Mouse (Mus musculus): ENCODE results near the gene Nxnl2. TPM values are rescaled to one million over a fixed set of nuclear protein-coding genes. Genes with fewer than 3 reads are reported as not detected.
A peak's percentile ranks its signal among the peaks of the same experiment; 100 is the strongest.

Nxnl2 gene
- polyA plus RNA-seq, 1 experiment from 2014 or later: 0.72 TPM

DNA sequence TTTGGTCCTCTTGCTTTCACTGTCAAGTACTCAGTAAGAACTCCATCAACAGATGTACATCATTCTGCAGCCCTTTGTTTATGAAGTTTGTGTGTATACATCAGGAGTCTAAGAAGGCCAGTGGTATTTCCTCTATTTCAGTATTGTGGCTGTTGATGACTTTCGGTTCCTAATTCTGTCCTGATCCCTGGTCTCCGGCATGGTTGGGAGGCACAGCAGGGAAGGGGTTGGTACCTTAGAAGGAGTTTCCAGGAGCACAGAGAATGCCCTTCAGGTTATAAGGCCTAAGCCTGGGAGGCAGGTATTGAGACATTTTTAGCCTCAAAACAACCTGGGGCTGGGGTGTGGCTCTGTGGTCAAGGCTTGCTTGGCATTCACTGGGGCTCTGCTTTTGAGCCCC is 9.2 kb upstream of the Nxnl2 start:
- ATAC-seq (replicated peaks; ENCODE audit: low FRiP score) (no peak), DNase-seq (ENCODE audit: low spot score) (no peak)
- Histone ChIP-seq H3K36me3 (ENCODE audit: control insufficient read depth, insufficient read depth, low read length) (no peaks in the 10 kb centered on the region; the same call in 1 of the 2 replicates), H3K27ac (ENCODE audit: low read depth, low read length) (no peak overlapping the region), H3K4me1 (replicated peaks; ENCODE audit: control insufficient read depth, insufficient read depth, low read length) (no peaks in the 10 kb centered on the region), H3K9me3 (ENCODE audit: control insufficient read depth, low read length) (no peaks in the 10 kb centered on the region), H3K4me2 (ENCODE audit: low read depth, low read length, severe bottlenecking) (no peak overlapping the region), H3K27me3 (ENCODE audit: control insufficient read depth, insufficient read depth, low read length) (no peaks in the 10 kb centered on the region), H3K4me3 (ENCODE audit: low read depth, low read length) (no peak overlapping the region), H3K9ac (ENCODE audit: low read length) (no peak overlapping the region)
- 92% methylated on average over 2 of the region's 2 CpGs for WGBS

GRCm38 (mm10) chr13:51162246-51162645 is 8.6 kb upstream of the Nxnl2 start:
- no peaks in the 10 kb centered on the region; the same call in 1 of the 2 replicates for H3K36me3 ChIP-seq (ENCODE audit: control insufficient read depth, insufficient read depth, low read length)
- H3K4me2 ChIP-seq (ENCODE audit: low read depth, low read length, severe bottlenecking): no peak overlapping the region
- 89% methylated on average over 6 of the region's 6 CpGs for WGBS
- DNase-seq (ENCODE audit: low spot score): no peak
- H3K27ac ChIP-seq (ENCODE audit: low read depth, low read length): no peak overlapping the region
- ATAC-seq (replicated peaks; ENCODE audit: low FRiP score): no peak
- H3K27me3 ChIP-seq (ENCODE audit: control insufficient read depth, insufficient read depth, low read length): no peaks in the 10 kb centered on the region
- no peaks in the 10 kb centered on the region for H3K9me3 ChIP-seq (ENCODE audit: control insufficient read depth, low read length)
- no peak overlapping the region for H3K9ac ChIP-seq (ENCODE audit: low read length)
- no peaks in the 10 kb centered on the region for H3K4me1 ChIP-seq (replicated peaks; ENCODE audit: control insufficient read depth, insufficient read depth, low read length)
- H3K4me3 ChIP-seq (ENCODE audit: low read depth, low read length): no peak overlapping the region

DNA sequence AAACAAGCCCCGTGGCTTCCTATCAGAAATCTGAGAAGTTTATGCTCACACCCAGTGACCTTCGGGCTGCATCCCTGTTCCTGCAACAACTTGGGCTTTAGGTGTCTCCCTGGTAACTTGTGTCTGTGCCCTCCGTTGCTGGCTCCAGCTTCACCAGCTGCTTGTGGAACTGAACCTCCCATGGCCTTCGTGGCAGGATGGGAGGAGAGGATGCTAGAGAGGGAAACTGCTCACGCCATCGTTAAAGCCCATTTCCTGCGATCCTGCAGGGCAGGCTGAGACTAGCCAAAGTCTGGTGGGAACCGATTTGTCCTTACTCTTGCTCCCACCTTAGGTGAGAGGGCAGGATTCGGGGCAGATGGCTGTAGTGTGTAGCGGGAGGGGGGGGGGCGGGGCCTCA is 4.1 kb upstream of the Nxnl2 start:
- H3K4me1 ChIP-seq (replicated peaks; ENCODE audit: control insufficient read depth, insufficient read depth, low read length): peaks cover 9% of the 10 kb centered on the region; the same call in 1 of the 2 replicates
- no peak overlapping the region for H3K9ac ChIP-seq (ENCODE audit: low read length)
- WGBS: 75% methylated on average over 11 of the region's 11 CpGs
- no peaks in the 10 kb centered on the region for H3K36me3 ChIP-seq (ENCODE audit: control insufficient read depth, insufficient read depth, low read length)
- no peak overlapping the region for H3K4me2 ChIP-seq (ENCODE audit: low read depth, low read length, severe bottlenecking)
- ATAC-seq (replicated peaks; ENCODE audit: low FRiP score): no peak
- no peak overlapping the region for H3K4me3 ChIP-seq (ENCODE audit: low read depth, low read length)
- no peak overlapping the region for H3K27ac ChIP-seq (ENCODE audit: low read depth, low read length)
- DNase-seq (ENCODE audit: low spot score): no peak
- H3K27me3 ChIP-seq (ENCODE audit: control insufficient read depth, insufficient read depth, low read length): peaks cover 3% of the 10 kb centered on the region; the same call in 1 of the 2 replicates
- no peaks in the 10 kb centered on the region for H3K9me3 ChIP-seq (ENCODE audit: control insufficient read depth, low read length)

DNA sequence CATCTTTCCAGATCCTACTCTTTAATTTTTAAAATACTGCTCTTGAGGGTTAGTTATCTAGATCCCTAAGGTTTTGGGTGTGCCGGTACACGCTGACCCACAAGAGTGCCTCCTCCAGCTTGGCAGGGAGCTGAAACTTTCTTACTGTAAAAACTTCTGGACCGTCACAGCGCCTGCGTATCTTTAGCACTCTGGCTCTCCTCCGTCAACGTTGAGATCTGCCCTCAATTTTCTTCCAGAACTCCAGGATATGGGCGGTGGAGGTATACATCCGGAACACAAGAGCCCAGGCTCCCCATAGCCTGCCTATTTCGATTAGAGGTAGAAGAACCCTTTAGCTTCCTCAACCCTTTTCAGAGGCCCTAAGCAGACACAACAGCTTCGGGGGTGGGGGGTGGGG is 607 bp upstream of the Nxnl2 start:
- no peak overlapping the region for H3K27ac ChIP-seq (ENCODE audit: low read depth, low read length)
- no peaks in the 10 kb centered on the region for H3K36me3 ChIP-seq (ENCODE audit: control insufficient read depth, insufficient read depth, low read length)
- no peak for ATAC-seq (replicated peaks; ENCODE audit: low FRiP score)
- H3K4me1 ChIP-seq (replicated peaks; ENCODE audit: control insufficient read depth, insufficient read depth, low read length): peaks cover 9% of the 10 kb centered on the region; the same call in 1 of the 2 replicates
- H3K27me3 ChIP-seq (ENCODE audit: control insufficient read depth, insufficient read depth, low read length): peaks cover 3% of the 10 kb centered on the region; the same call in 1 of the 2 replicates
- H3K4me3 ChIP-seq (ENCODE audit: low read depth, low read length): no peak overlapping the region
- H3K4me2 ChIP-seq (ENCODE audit: low read depth, low read length, severe bottlenecking): peak overlapping the region; percentile 98
- no peak overlapping the region for H3K9ac ChIP-seq (ENCODE audit: low read length)
- DNase-seq (ENCODE audit: low spot score): no peak
- H3K9me3 ChIP-seq (ENCODE audit: control insufficient read depth, low read length): no peaks in the 10 kb centered on the region
- WGBS: 37% methylated on average over 11 of the region's 11 CpGs

GRCm38 (mm10) chr13:51172601-51173000 is 1.8 kb downstream of the Nxnl2 start:
- no peaks in the 10 kb centered on the region; the same call in 1 of the 2 replicates for H3K9me3 ChIP-seq (ENCODE audit: control insufficient read depth, low read length)
- no peak overlapping the region for H3K9ac ChIP-seq (ENCODE audit: low read length)
- no peaks in the 10 kb centered on the region for H3K36me3 ChIP-seq (ENCODE audit: control insufficient read depth, insufficient read depth, low read length)
- no peak for ATAC-seq (replicated peaks; ENCODE audit: low FRiP score)
- H3K27me3 ChIP-seq (ENCODE audit: control insufficient read depth, insufficient read depth, low read length): peaks cover 3% of the 10 kb centered on the region; the same call in 1 of the 2 replicates
- H3K4me2 ChIP-seq (ENCODE audit: low read depth, low read length, severe bottlenecking): no peak overlapping the region
- DNase-seq (ENCODE audit: low spot score): no peak
- 81% methylated on average over 7 of the region's 7 CpGs for WGBS
- peaks cover 9% of the 10 kb centered on the region; the same call in 1 of the 2 replicates for H3K4me1 ChIP-seq (replicated peaks; ENCODE audit: control insufficient read depth, insufficient read depth, low read length)
- H3K27ac ChIP-seq (ENCODE audit: low read depth, low read length): no peak overlapping the region
- H3K4me3 ChIP-seq (ENCODE audit: low read depth, low read length): no peak overlapping the region

- no peak overlapping the region for H3K4me2 ChIP-seq (ENCODE audit: low read depth, low read length, severe bottlenecking)
- no peaks in the 10 kb centered on the region for H3K4me1 ChIP-seq (replicated peaks; ENCODE audit: control insufficient read depth, insufficient read depth, low read length)
- H3K27ac ChIP-seq (ENCODE audit: low read depth, low read length): no peak overlapping the region
- no peaks in the 10 kb centered on the region for H3K27me3 ChIP-seq (ENCODE audit: control insufficient read depth, insufficient read depth, low read length)
- H3K9ac ChIP-seq (ENCODE audit: low read length): no peak overlapping the region
- 89% methylated on average over 10 of the region's 10 CpGs for WGBS
- no peaks in the 10 kb centered on the region; the same call in 1 of the 2 replicates for H3K9me3 ChIP-seq (ENCODE audit: control insufficient read depth, low read length)
- ATAC-seq (replicated peaks; ENCODE audit: low FRiP score): no peak
- H3K4me3 ChIP-seq (ENCODE audit: low read depth, low read length): no peak overlapping the region
- no peak for DNase-seq (ENCODE audit: low spot score)
- no peaks in the 10 kb centered on the region for H3K36me3 ChIP-seq (ENCODE audit: control insufficient read depth, insufficient read depth, low read length)
These were observed 8.1 kb downstream of the Nxnl2 start for GRCm38 (mm10) chr13:51178932-51179331.

DNA sequence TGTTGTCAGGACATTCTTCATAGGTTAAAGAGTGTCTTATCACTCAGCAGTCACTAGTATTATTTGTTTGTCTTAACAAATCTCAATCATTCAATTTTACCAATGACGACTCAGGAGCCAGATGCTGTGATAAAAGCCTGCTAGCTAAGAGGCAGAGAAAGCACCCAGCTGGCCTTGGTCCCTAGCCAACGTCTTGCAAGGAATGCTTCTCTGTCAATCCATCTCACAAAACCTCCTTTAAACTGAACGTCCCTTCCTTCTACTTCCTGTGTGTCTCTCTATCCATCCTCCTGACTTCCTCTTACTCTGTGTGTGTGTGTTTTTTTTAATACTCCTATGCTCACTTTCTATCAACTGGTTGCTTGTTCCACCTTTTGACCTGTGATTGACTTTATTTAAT is 8.5 kb downstream of the Nxnl2 start:
- H3K36me3 ChIP-seq (ENCODE audit: control insufficient read depth, insufficient read depth, low read length): no peaks in the 10 kb centered on the region
- no peak overlapping the region for H3K4me3 ChIP-seq (ENCODE audit: low read depth, low read length)
- H3K27me3 ChIP-seq (ENCODE audit: control insufficient read depth, insufficient read depth, low read length): no peaks in the 10 kb centered on the region
- DNase-seq (ENCODE audit: low spot score) (no peak), ATAC-seq (replicated peaks; ENCODE audit: low FRiP score) (no peak)
- no peak overlapping the region for H3K9ac ChIP-seq (ENCODE audit: low read length)
- no peaks in the 10 kb centered on the region for H3K4me1 ChIP-seq (replicated peaks; ENCODE audit: control insufficient read depth, insufficient read depth, low read length)
- no peak overlapping the region for H3K4me2 ChIP-seq (ENCODE audit: low read depth, low read length, severe bottlenecking)
- 79% methylated on average over 3 of the region's 3 CpGs for WGBS
- no peak overlapping the region for H3K27ac ChIP-seq (ENCODE audit: low read depth, low read length)
- H3K9me3 ChIP-seq (ENCODE audit: control insufficient read depth, low read length): no peaks in the 10 kb centered on the region; the same call in 1 of the 2 replicates

- Histone ChIP-seq H3K27ac (ENCODE audit: low read depth, low read length) (no peak overlapping the region), H3K4me1 (replicated peaks; ENCODE audit: control insufficient read depth, insufficient read depth, low read length) (no peaks in the 10 kb centered on the region), H3K27me3 (ENCODE audit: control insufficient read depth, insufficient read depth, low read length) (no peaks in the 10 kb centered on the region), H3K9ac (ENCODE audit: low read length) (no peak overlapping the region), H3K36me3 (ENCODE audit: control insufficient read depth, insufficient read depth, low read length) (no peaks in the 10 kb centered on the region), H3K9me3 (ENCODE audit: control insufficient read depth, low read length) (no peaks in the 10 kb centered on the region), H3K4me3 (ENCODE audit: low read depth, low read length) (no peak overlapping the region), H3K4me2 (ENCODE audit: low read depth, low read length, severe bottlenecking) (no peak overlapping the region)
- ATAC-seq (replicated peaks; ENCODE audit: low FRiP score) (no peak), DNase-seq (ENCODE audit: low spot score) (no peak)
- 86% methylated on average over 7 of the region's 7 CpGs for WGBS
These were observed 11.4 kb downstream of the Nxnl2 start for GRCm38 (mm10) chr13:51182236-51182635.

GRCm38 (mm10) chr13:51184896-51185295 is 14.1 kb downstream of the Nxnl2 start:
- DNase-seq (ENCODE audit: low spot score): no peak
- no peaks in the 10 kb centered on the region for H3K4me1 ChIP-seq (replicated peaks; ENCODE audit: control insufficient read depth, insufficient read depth, low read length)
- WGBS: 85% methylated on average over 3 of the region's 3 CpGs

More at GRCm38 (mm10) chr13:51184896-51185295, 14.1 kb downstream of the Nxnl2 start:
- no peaks in the 10 kb centered on the region for H3K36me3 ChIP-seq (ENCODE audit: control insufficient read depth, insufficient read depth, low read length)
- no peak overlapping the region for H3K4me2 ChIP-seq (ENCODE audit: low read depth, low read length, severe bottlenecking)
- H3K9ac ChIP-seq (ENCODE audit: low read length): no peak overlapping the region
- ATAC-seq (replicated peaks; ENCODE audit: low FRiP score): no peak
- H3K27me3 ChIP-seq (ENCODE audit: control insufficient read depth, insufficient read depth, low read length): no peaks in the 10 kb centered on the region
- H3K4me3 ChIP-seq (ENCODE audit: low read depth, low read length): no peak overlapping the region
- no peaks in the 10 kb centered on the region for H3K9me3 ChIP-seq (ENCODE audit: control insufficient read depth, low read length)
- H3K27ac ChIP-seq (ENCODE audit: low read depth, low read length): no peak overlapping the region

Measured in forebrain, embryonic 11.5 days (tissue).